Mouse (Mus musculus): ENCODE results near the gene Mdga1. TPM values are rescaled to one million over a fixed set of nuclear protein-coding genes. Genes with fewer than 3 reads are reported as not detected.

Mdga1 gene
- polyA plus RNA-seq, 1 experiment, result 2.5 TPM

DNA sequence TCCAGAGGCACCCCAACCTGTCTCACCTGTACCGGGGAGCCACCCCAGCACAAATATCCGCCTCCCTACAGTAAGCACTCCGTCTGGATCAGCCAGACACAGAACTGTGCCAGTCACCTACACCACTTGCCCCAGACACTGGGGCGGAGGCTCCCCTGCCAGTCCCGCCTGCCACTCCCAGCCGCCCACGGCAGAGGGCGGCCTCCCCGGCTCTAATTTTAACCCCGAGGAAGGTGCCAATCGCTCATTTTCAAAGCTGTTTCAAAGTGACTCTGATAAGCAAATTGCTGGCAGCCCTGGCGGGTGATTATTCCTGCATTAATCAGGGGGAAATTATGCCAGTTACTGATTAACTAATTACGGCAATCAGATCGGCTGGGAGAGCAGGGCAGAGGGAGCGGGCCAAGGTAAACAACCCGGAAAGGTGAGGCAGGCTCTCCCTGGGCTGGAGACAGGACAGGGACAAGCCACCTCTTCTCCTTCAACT is 41.1 kb downstream of the Mdga1 start:
- H3ac ChIP-seq (ENCODE audit: control insufficient read depth, insufficient read length), result no peak overlapping the region
- H3K4me3 ChIP-seq, result no peak overlapping the region
- no peak overlapping the region for H3K4me2 ChIP-seq (ENCODE audit: low read depth)
- no peaks in the 10 kb centered on the region for H3K36me3 ChIP-seq (ENCODE audit: control insufficient read depth, insufficient read depth)
- H3K27me3 ChIP-seq (ENCODE audit: control insufficient read depth, insufficient read depth, insufficient read length), result peaks cover 15% of the 10 kb centered on the region
- TF ChIP-seq MYOG (IDR thresholded peaks at IDR 0.05; ENCODE audit: control insufficient read depth in 1 of 3, insufficient read depth in 1 of 3, insufficient read length in 2 of 3, low read depth in 2 of 3) (no peak), USF1 (IDR thresholded peaks at IDR 0.05; ENCODE audit: low read depth) (no peak), POLR2A (IDR thresholded peaks at IDR 0.05; ENCODE audit: insufficient read length, low read depth) (no peak), MAX (IDR thresholded peaks at IDR 0.05; ENCODE audit: low read depth) (no peak), SRF (IDR thresholded peaks at IDR 0.05; ENCODE audit: control insufficient read depth, insufficient read length, low read depth) (no peak), POLR2AphosphoS2 (IDR thresholded peaks at IDR 0.05; ENCODE audit: insufficient read length, low read depth) (no peak), E2F4 (IDR thresholded peaks at IDR 0.05; ENCODE audit: insufficient read depth) (no peak), MYOD1 (IDR thresholded peaks at IDR 0.05; ENCODE audit: control insufficient read depth in 1 of 3, insufficient read length in 2 of 3, low read depth in 2 of 3) (no peak)
- H3K79me2 ChIP-seq (ENCODE audit: control insufficient read depth, insufficient read depth), result no peaks in the 10 kb centered on the region

GRCm38 (mm10) chr17:29925608-29926606 is 44.0 kb downstream of the Mdga1 start:
- H3K79me2 ChIP-seq (ENCODE audit: control insufficient read depth, insufficient read depth), result no peaks in the 10 kb centered on the region
- H3K4me3 ChIP-seq, result no peak overlapping the region
- TF ChIP-seq MYOG (IDR thresholded peaks at IDR 0.05; ENCODE audit: control insufficient read depth in 1 of 3, insufficient read depth in 1 of 3, insufficient read length in 2 of 3, low read depth in 2 of 3), result no peak
- no peak for TF ChIP-seq USF1 (IDR thresholded peaks at IDR 0.05; ENCODE audit: low read depth)
- no peak for TF ChIP-seq CEBPB (IDR thresholded peaks at IDR 0.05; ENCODE audit: insufficient read depth, poor library complexity, severe bottlenecking)
- no peak for TF ChIP-seq REST (IDR thresholded peaks at IDR 0.05; ENCODE audit: insufficient read depth, insufficient read length)
- no peak for TF ChIP-seq TCF3 (IDR thresholded peaks at IDR 0.05; ENCODE audit: insufficient read length, low read depth)
- no peak for TF ChIP-seq POLR2AphosphoS2 (IDR thresholded peaks at IDR 0.05; ENCODE audit: insufficient read length, low read depth)
- TF ChIP-seq E2F4 (IDR thresholded peaks at IDR 0.05; ENCODE audit: insufficient read depth), result no peak
- no peak for TF ChIP-seq MYOD1 (IDR thresholded peaks at IDR 0.05; ENCODE audit: control insufficient read depth in 1 of 3, insufficient read length in 2 of 3, low read depth in 2 of 3)
- TF ChIP-seq POLR2A (IDR thresholded peaks at IDR 0.05; ENCODE audit: insufficient read length, low read depth), result no peak
- TF ChIP-seq TCF12 (IDR thresholded peaks at IDR 0.05; ENCODE audit: insufficient read depth, poor library complexity, severe bottlenecking), result no peak
- no peak for TF ChIP-seq SRF (IDR thresholded peaks at IDR 0.05; ENCODE audit: control insufficient read depth, insufficient read length, low read depth)
- TF ChIP-seq MAX (IDR thresholded peaks at IDR 0.05; ENCODE audit: low read depth), result no peak
- no peak overlapping the region for H3ac ChIP-seq (ENCODE audit: control insufficient read depth, insufficient read length)
- H3K27me3 ChIP-seq (ENCODE audit: control insufficient read depth, insufficient read depth, insufficient read length), result peaks cover 20% of the 10 kb centered on the region
- H3K4me2 ChIP-seq (ENCODE audit: low read depth), result no peak overlapping the region
- H3K36me3 ChIP-seq (ENCODE audit: control insufficient read depth, insufficient read depth), result no peaks in the 10 kb centered on the region

DNA sequence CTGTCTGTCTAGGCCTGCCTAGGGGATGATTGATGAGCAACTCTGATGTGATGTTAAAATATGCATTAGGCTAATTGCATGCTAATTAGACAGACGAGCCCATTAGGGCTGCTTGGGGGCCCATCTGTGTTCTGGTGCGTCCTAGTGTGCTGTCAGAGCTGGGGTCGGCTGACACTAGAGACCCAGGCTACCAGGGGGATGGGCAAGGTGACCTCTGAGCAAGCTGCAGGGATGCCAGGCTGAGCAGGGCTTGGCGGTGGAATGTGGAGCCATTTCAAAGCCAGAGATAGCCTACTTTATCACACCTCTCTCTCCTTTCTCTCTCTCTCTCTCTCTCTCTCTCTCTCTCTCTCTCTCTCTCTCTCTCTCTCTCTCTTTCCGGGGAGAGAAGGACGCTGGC is 49.8 kb downstream of the Mdga1 start:
- Histone ChIP-seq H3ac (ENCODE audit: control insufficient read depth, insufficient read length) (no peak overlapping the region), H3K36me3 (ENCODE audit: control insufficient read depth, insufficient read depth) (no peaks in the 10 kb centered on the region), H3K79me2 (ENCODE audit: control insufficient read depth, insufficient read depth) (no peaks in the 10 kb centered on the region), H3K4me3 (no peak overlapping the region), H3K27me3 (ENCODE audit: control insufficient read depth, insufficient read depth, insufficient read length) (peaks cover 25% of the 10 kb centered on the region), H3K4me2 (ENCODE audit: low read depth) (no peak overlapping the region)
- TF ChIP-seq MYOG (IDR thresholded peaks at IDR 0.05; ENCODE audit: control insufficient read depth in 1 of 3, insufficient read depth in 1 of 3, insufficient read length in 2 of 3, low read depth in 2 of 3), result no peak
- TF ChIP-seq REST (IDR thresholded peaks at IDR 0.05; ENCODE audit: insufficient read depth, insufficient read length), result no peak
- no peak for TF ChIP-seq SRF (IDR thresholded peaks at IDR 0.05; ENCODE audit: control insufficient read depth, insufficient read length, low read depth)
- TF ChIP-seq E2F4 (IDR thresholded peaks at IDR 0.05; ENCODE audit: insufficient read depth), result no peak
- no peak for TF ChIP-seq MAX (IDR thresholded peaks at IDR 0.05; ENCODE audit: low read depth)
- TF ChIP-seq POLR2A (IDR thresholded peaks at IDR 0.05; ENCODE audit: insufficient read length, low read depth), result no peak
- no peak for TF ChIP-seq CEBPB (IDR thresholded peaks at IDR 0.05; ENCODE audit: insufficient read depth, poor library complexity, severe bottlenecking)
- no peak for TF ChIP-seq MYOD1 (IDR thresholded peaks at IDR 0.05; ENCODE audit: control insufficient read depth in 1 of 3, insufficient read length in 2 of 3, low read depth in 2 of 3)
- no peak for TF ChIP-seq TCF12 (IDR thresholded peaks at IDR 0.05; ENCODE audit: insufficient read depth, poor library complexity, severe bottlenecking)
- TF ChIP-seq POLR2AphosphoS2 (IDR thresholded peaks at IDR 0.05; ENCODE audit: insufficient read length, low read depth), result no peak

DNA sequence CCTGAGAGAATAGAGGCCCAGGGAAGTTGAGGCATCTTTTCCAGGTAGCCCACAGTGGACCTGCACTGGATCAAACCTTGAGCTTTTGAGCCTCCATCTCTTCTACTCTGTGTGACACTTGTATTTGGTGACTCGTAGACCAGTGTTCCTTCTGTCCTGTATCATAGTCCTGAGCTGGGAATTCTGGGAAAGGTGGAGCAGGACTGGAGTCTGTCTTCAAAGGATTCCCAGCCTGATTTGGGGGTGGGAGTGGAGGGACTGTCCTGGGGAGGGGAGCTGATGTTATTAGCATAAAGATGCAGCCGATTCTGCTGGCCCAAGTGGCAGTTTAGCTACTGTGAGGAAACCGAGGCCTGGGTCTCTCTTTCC is 50.4 kb downstream of the Mdga1 start:
- no peaks in the 10 kb centered on the region for H3K79me2 ChIP-seq (ENCODE audit: control insufficient read depth, insufficient read depth)
- H3K4me3 ChIP-seq, result no peak overlapping the region
- H3ac ChIP-seq (ENCODE audit: control insufficient read depth, insufficient read length), result no peak overlapping the region
- no peak overlapping the region for H3K4me2 ChIP-seq (ENCODE audit: low read depth)
- TF ChIP-seq USF1 (IDR thresholded peaks at IDR 0.05; ENCODE audit: low read depth) (no peak), TCF12 (IDR thresholded peaks at IDR 0.05; ENCODE audit: insufficient read depth, poor library complexity, severe bottlenecking) (no peak), MYOD1 (IDR thresholded peaks at IDR 0.05; ENCODE audit: control insufficient read depth in 1 of 3, insufficient read length in 2 of 3, low read depth in 2 of 3) (no peak), POLR2AphosphoS2 (IDR thresholded peaks at IDR 0.05; ENCODE audit: insufficient read length, low read depth) (no peak), E2F4 (IDR thresholded peaks at IDR 0.05; ENCODE audit: insufficient read depth) (no peak), REST (IDR thresholded peaks at IDR 0.05; ENCODE audit: insufficient read depth, insufficient read length) (no peak), SRF (IDR thresholded peaks at IDR 0.05; ENCODE audit: control insufficient read depth, insufficient read length, low read depth) (no peak), MYOG (IDR thresholded peaks at IDR 0.05; ENCODE audit: control insufficient read depth in 1 of 3, insufficient read depth in 1 of 3, insufficient read length in 2 of 3, low read depth in 2 of 3) (no peak), CEBPB (IDR thresholded peaks at IDR 0.05; ENCODE audit: insufficient read depth, poor library complexity, severe bottlenecking) (no peak), POLR2A (IDR thresholded peaks at IDR 0.05; ENCODE audit: insufficient read length, low read depth) (no peak), MAX (IDR thresholded peaks at IDR 0.05; ENCODE audit: low read depth) (no peak)
- H3K27me3 ChIP-seq (ENCODE audit: control insufficient read depth, insufficient read depth, insufficient read length), result peaks cover 25% of the 10 kb centered on the region
- H3K36me3 ChIP-seq (ENCODE audit: control insufficient read depth, insufficient read depth), result no peaks in the 10 kb centered on the region
